Mouse (Mus musculus) ES-E14 (cell line): Measurements from ENCODE around the gene Nfic. TPM values are rescaled to one million over a fixed set of nuclear protein-coding genes. Genes with fewer than 3 reads are reported as not detected.

Source experiments
- DNase-seq: peaks from one replicate; pipeline ENCODE4 v3.0.0-alpha.2; 2013; ENCODE audit warnings: low read depth, low spot score
- H3K27ac ChIP-seq: 2 replicates; pipeline ENCODE4 v1.5.1; 2012; ENCODE audit warnings: low read depth, mild to moderate bottlenecking, low read length, moderate library complexity, mixed read lengths; ENCODE audit not compliant: poor library complexity, insufficient read depth, severe bottlenecking
- H3K36me3 ChIP-seq: 2 replicates; pipeline ENCODE4 v1.6.1; 2012; ENCODE audit warnings: mild to moderate bottlenecking, low read length, moderate library complexity, mixed read lengths; ENCODE audit not compliant: control insufficient read depth, poor library complexity, insufficient read depth, severe bottlenecking
- H3K4me1 ChIP-seq, 2 experiments: fragments of 150-350 bp in 1 of 2; sonication (generic) in 1 of 2; 2 replicates each; pipeline ENCODE4 v1.6.1; 2012; ENCODE audit warnings: low read length in 2 of 2, mild to moderate bottlenecking in 1 of 2, mixed read lengths in 1 of 2; ENCODE audit not compliant: control insufficient read depth in 2 of 2, insufficient read depth in 2 of 2, poor library complexity in 1 of 2
- H3K4me3 ChIP-seq, 2 experiments: fragments of 150-350 bp in 1 of 2; sonication (generic) in 1 of 2; 2 replicates each; pipeline ENCODE4 v1.5.1; 2012; ENCODE audit warnings: low read length in 2 of 2, low read depth in 1 of 2, mild to moderate bottlenecking in 1 of 2, mixed read lengths in 1 of 2; ENCODE audit not compliant: insufficient read depth in 1 of 2, poor library complexity in 1 of 2, severe bottlenecking in 1 of 2
- H3K9ac ChIP-seq: 2 replicates; pipeline ENCODE4 v1.6.1; 2012; ENCODE audit warnings: low read depth, mild to moderate bottlenecking, low read length, mixed read lengths; ENCODE audit not compliant: poor library complexity, insufficient read depth, severe bottlenecking
- H3K9me3 ChIP-seq: fragments of 150-350 bp; sonication (generic); 2 replicates; pipeline ENCODE4 v1.6.1; 2012; ENCODE audit warnings: low read depth, mild to moderate bottlenecking, low read length; ENCODE audit not compliant: control insufficient read depth, insufficient read depth
- CHD2 ChIP-seq: IDR thresholded peaks from 2 replicates; pipeline ENCODE4 v1.6.1; 2014; ENCODE audit warnings: mild to moderate bottlenecking, low read depth, low read length, inconsistent platforms
- HCFC1 ChIP-seq: IDR thresholded peaks from 2 replicates; pipeline ENCODE4 v1.6.1; 2012; ENCODE audit warnings: low read length, inconsistent platforms, borderline replicate concordance; ENCODE audit not compliant: insufficient read depth
- MAFK ChIP-seq: IDR thresholded peaks from 2 replicates; pipeline ENCODE4 v1.6.1; 2014; ENCODE audit warnings: mild to moderate bottlenecking, low read depth, low read length, inconsistent platforms; ENCODE audit not compliant: insufficient read depth
- ZC3H11A ChIP-seq: IDR thresholded peaks from 2 replicates; pipeline ENCODE4 v1.6.1; 2012; ENCODE audit warnings: low read depth, mild to moderate bottlenecking, inconsistent platforms, low read length, borderline replicate concordance
- ZNF384 ChIP-seq: IDR thresholded peaks from 2 replicates; pipeline ENCODE4 v1.6.1; 2012; ENCODE audit warnings: low read depth, low read length, inconsistent platforms
- in situ Hi-C, 2 experiments: fragments of 600-800 bp; cut with MboI; formaldehyde crosslinking; loops; one replicate each; pipeline ENCODE4 v1.15.1; 2025; ENCODE audit warnings: low sequenced_read_pairs in 2 of 2, inconsistent platforms in 1 of 2; ENCODE audit not compliant: unreplicated experiment in 2 of 2
- total RNA-seq: library from RNA; depleted of rRNA; stranded (reverse); fragments of 300-350 nt; gene quantifications from 2 replicates; pipeline ENCODE4 v1.2.3, GENCODE M21; 2012

Nfic gene
- total RNA-seq, 1 experiment, result 4.9 TPM

DNA sequence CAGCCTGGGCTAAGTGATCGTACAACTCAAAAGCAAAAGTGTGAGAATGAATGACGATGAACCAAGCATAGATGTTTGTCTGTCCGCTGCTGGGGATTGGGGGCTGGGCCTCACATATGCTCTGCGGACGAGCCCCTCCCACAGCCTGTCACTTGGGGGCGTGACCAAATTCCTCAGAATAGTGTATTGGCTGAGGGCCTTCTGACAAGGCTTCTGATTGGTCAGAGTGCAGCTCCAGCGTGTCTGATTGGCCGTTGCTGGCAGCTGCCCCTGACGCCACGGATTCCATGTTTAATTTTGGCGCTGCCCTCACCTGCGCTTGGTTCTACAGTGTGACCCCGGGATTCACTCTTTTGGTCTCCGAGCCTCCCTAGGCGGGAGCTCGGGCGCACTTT lies 22.6 kb downstream of the Nfic start:
- Histone ChIP-seq H3K9me3 (no peaks in the 10 kb centered on the region), H3K36me3 (no peaks in the 10 kb centered on the region), H3K4me3 (no peak overlapping the region), H3K9ac (no peak overlapping the region), H3K4me1 (peaks cover 5 to 12% of the 10 kb centered on the region in 2 experiments; a peak in 2 of 4 replicates), H3K27ac (no peak overlapping the region)
- DNase-seq, result peak; percentile 83
- TF ChIP-seq HCFC1 (peak; percentile 88), CHD2 (peak; percentile 93), ZNF384 (no peak), ZC3H11A (no peak)
- in situ Hi-C loops, result no loop called here

DNA sequence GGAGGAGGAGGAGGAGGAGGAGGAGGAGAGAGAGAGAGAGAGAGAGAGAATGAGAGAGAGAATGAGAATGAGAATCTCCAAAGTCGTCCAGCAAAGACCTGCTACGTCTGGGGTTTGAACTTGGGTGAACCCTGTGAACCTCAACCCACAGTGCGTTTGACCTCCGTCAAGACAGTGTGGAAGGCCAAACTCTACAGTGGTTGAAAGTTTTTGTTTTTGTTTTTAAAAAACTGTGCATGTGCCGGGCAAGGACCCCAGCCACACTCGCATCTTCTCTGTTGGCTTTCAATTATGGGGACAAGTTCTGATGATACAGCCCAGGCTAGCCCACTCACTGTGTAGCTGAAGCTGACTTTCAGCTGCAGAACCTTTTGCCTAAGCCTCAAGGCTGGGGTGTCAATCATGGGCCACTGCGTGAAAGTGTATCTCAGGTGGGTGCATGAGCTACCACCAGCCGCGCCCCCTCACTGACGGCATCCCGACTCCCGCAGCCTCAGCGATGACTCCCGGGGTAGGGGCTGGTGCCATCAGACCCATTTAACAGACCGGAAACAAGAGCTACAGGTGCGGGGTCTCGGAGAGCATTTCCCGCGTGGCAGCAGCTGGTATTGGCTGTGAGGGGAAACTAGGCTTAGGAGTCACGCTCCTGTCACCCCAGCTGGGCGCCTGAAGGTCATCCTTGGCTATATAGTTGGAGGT lies 23.1 kb downstream of the Nfic start:
- in situ Hi-C loops, result no loop called here
- H3K27ac ChIP-seq, result no peak overlapping the region
- no peak overlapping the region for H3K9ac ChIP-seq
- peaks cover 5 to 13% of the 10 kb centered on the region in 2 experiments; a peak in 2 of 4 replicates for H3K4me1 ChIP-seq
- H3K4me3 ChIP-seq, result no peak overlapping the region
- no peak for DNase-seq
- TF ChIP-seq MAFK, result no peak
- no peak for TF ChIP-seq ZNF384
- TF ChIP-seq CHD2, result no peak
- TF ChIP-seq ZC3H11A, result no peak
- H3K36me3 ChIP-seq, result no peaks in the 10 kb centered on the region
- no peaks in the 10 kb centered on the region for H3K9me3 ChIP-seq

DNA sequence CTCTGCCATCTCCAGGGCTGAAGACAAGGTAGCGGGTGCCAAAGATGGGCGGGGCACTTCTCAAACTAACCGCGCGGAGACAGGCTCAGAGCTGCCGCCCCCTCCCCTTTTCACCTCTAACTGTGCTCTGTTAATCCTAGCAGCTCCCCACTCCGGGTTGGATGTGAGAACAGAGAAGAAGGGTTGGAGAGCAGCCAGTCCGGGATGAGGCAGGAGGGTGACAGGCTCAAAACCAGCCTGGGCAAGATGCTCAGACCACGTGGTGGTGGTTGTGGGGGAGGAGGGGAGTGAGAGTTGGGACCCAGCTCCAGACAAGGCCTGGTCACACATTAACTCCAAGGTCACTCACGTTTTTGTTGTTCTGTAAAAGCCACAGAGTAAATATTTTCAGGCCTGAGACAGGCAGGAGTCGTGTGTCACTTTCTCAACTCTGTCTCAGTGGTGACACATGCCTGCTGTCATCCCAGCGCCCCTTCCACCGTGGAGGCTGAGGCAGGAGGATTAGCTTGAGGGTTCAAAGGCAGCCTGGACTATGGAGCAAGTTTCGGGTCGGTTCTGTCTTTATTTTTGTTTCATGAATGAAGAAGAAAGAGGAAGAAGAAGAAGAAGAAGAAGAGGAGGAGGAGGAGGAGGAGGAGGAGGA lies 23.8 kb downstream of the Nfic start:
- in situ Hi-C loops, result no loop called here
- H3K27ac ChIP-seq, result no peak overlapping the region
- H3K4me1 ChIP-seq, result peaks cover 5 to 15% of the 10 kb centered on the region in 2 experiments; a peak in 2 of 4 replicates
- H3K4me3 ChIP-seq, result peak overlapping the region; percentile 84 to 89
- H3K9me3 ChIP-seq, result no peaks in the 10 kb centered on the region
- peak overlapping the region; percentile 60; the same call in 1 of the 2 replicates for H3K9ac ChIP-seq
- TF ChIP-seq HCFC1 (no peak), ZNF384 (no peak)
- no peak for DNase-seq
- no peaks in the 10 kb centered on the region for H3K36me3 ChIP-seq

DNA sequence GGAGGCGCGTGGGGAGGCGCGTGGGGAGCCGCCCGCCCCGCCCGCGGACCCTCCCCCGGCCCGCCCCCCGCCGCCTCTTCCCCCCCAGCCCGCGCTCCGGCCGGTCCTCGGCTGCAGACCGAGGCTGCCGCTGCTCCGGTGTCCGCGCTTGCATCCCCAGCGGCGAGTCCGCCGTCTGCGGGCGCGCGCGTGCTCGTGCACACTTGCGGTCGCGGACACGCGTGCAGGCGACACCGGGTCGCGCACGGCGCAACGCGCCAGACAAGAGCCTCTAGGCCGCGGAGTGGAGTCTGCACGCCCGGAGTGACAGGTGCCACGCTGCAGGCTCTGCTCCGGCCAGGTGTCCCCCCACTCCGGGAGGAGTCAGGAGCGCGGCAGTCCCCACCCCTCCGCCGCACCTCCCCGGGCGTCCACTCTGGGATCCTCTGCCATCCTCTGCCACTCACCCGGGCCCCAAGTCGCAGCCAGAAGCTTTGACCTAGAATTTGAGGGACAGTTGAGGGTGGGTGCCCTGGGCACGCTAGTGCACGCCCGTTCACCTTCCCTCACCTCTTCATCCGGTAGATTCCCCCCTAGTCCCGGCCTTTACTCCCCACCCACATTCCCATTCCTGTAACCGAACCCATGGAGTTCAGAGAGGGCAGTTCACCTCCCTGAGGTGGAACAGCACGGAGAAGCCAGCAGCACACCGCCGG lies 24.5 kb downstream of the Nfic start:
- no peak for TF ChIP-seq CHD2
- TF ChIP-seq MAFK, result no peak
- DNase-seq, result no peak
- Histone ChIP-seq H3K4me1 (peaks cover 5 to 19% of the 10 kb centered on the region in 2 experiments; a peak in 2 of 4 replicates), H3K27ac (no peak overlapping the region), H3K9ac (peak overlapping the region; percentile 67), H3K4me3 (peak overlapping the region; percentile 84 to 89), H3K36me3 (no peaks in the 10 kb centered on the region), H3K9me3 (no peaks in the 10 kb centered on the region)
- in situ Hi-C loops, result no loop called here
